Mouse (Mus musculus): Measurements from ENCODE around the gene T. TPM values are rescaled to one million over a fixed set of nuclear protein-coding genes. Genes with fewer than 3 reads are reported as not detected.

Gene T
- under 1 TPM in 1 of 2 experiments, not detected in 1; 0.31 TPM for polyA plus RNA-seq (2017; shearing (Covaris generic))

DNA sequence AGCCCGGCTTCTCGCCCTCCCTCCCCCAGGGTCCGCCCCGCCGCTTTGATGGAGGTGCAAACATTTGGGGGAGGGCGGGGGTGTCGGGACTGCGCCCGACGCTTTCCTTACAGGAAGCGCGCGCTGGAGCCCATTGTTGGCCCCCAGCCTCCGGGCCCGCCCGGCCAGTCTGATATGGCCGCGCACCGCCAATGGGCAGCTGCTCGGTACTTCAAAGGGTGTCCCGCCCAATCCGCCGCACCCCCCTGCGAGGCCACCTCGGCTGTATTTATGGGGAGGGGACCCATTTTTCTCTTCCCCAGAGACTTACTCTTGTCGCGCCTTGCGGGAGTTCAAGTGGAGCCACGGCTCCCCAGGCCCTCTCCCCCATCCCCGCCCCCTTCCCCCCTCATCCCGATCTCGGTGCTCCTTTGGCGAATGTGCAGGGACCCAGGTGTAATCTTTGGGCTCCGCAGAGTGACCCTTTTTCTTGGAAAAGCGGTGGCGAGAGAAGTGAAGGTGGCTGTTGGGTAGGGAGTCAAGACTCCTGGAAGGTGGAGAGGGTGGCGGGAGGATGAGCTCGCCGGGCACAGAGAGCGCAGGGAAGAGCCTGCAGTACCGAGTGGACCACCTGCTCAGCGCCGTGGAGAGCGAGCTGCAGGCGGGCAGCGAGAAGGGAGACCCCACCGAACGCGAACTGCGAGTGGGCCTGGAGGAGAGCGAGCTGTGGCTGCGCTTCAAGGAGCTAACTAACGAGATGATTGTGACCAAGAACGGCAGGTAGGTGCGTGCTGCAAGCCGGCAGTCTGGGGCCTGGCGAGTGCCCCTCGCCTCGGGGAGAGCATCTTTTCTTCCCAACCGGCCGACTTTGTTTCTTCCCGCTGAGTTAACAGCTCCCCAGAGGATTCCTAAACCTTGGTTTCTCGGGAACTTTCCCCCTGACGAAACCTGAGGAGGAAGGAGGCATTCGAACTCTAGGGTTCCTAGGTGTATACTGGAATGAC, at the start of gene T:
T (plus strand) TSS at position 446 of the 983 bp plus-strand sequence.

Other genes with a start within 250 kb of the T start
- 10 to 100 TPM; 15.8 to 23.5 TPM for gene Ccr6, start 198.4 kb upstream of the T start, polyA plus RNA-seq (2017; shearing (Covaris generic))
- 100 to 1,000 TPM; 157 to 172 TPM for gene Mpc1, start 151.5 kb upstream of the T start, polyA plus RNA-seq (2017; shearing (Covaris generic))
- gene Sft2d1, start 123.3 kb upstream of the T start, polyA plus RNA-seq (2017; shearing (Covaris generic)), result 100 to 1,000 TPM; 181 to 232 TPM
- under 1 TPM in 1 of 2 experiments, not detected in 1; 0.25 TPM for gene Prr18, start 97.0 kb upstream of the T start, polyA plus RNA-seq (2017; shearing (Covaris generic))
- gene T2, start 78.4 kb upstream of the T start, polyA plus RNA-seq (2017; shearing (Covaris generic)), result not detected
- gene Pde10a, start 90.9 kb downstream of the T start, polyA plus RNA-seq (2017; shearing (Covaris generic)), result under 1 TPM in 1 of 2 experiments, not detected in 1; 0.53 TPM
- 1 to 10 TPM; 1.2 to 1.4 TPM for gene Gm17087, start 132.5 kb downstream of the T start, polyA plus RNA-seq (2017; shearing (Covaris generic))

Data from activated CD4-positive, CD25-positive, alpha-beta regulatory T cell (primary cell).